Mouse (Mus musculus): ENCODE measurements around the gene 1700122O11Rik.

- TF ChIP-seq CTCF (IDR thresholded peaks at IDR 0.05) (no peak), EP300 (IDR thresholded peaks at IDR 0.05) (no peak)
These were observed 25.5 kb downstream of the 1700122O11Rik start for GRCm38 (mm10) chr17:48012561-48012960.

Measured in lung, postnatal 0 days (tissue).